Mouse (Mus musculus): ENCODE results near the gene Ddit4. TPM values are rescaled to one million over a fixed set of nuclear protein-coding genes. Genes with fewer than 3 reads are reported as not detected.

The Ddit4 gene
- polyA plus RNA-seq, 1 experiment = 48.3 TPM

DNA sequence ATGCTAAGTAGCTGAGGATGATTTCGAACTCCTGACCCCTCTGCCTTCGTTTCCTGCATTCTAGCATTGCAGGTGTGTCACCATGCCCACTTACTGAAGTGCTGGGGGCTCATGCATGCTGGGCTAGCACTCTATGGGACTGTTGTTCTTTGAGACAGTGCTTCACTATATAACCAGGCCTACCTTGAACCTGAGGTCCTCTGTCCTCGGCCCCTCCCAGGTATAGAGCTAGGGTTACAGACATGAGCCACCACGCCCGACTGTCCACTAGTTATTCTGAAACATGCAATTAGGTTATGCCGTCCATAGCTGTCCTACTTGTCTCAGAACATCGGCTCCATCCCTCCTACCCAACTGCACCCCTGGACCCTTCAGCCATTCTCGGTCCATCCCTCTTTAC, 20.2 kb upstream of the Ddit4 start:
- TF ChIP-seq CTCF (IDR thresholded peaks at IDR 0.05; ENCODE audit: borderline replicate concordance, insufficient read depth, low read depth, low read length) = no peak
- no peak for TF ChIP-seq POLR2A (IDR thresholded peaks at IDR 0.05; ENCODE audit: borderline replicate concordance, insufficient read depth, low read length)
- Histone ChIP-seq H3K27me3 (ENCODE audit: control insufficient read depth, insufficient read depth, low read length) (no peaks in the 10 kb centered on the region), H3K27ac (ENCODE audit: insufficient read depth, low read length) (no peak overlapping the region), H3K4me1 (ENCODE audit: control insufficient read depth, insufficient read depth, low read length) (peaks cover 32% of the 10 kb centered on the region), H3K4me3 (replicated peaks; ENCODE audit: insufficient read depth, low read depth, low read length) (no peak overlapping the region)
- 96% methylated on average over 8 of the region's 8 CpGs for WGBS
- DNase-seq = no peak

DNA sequence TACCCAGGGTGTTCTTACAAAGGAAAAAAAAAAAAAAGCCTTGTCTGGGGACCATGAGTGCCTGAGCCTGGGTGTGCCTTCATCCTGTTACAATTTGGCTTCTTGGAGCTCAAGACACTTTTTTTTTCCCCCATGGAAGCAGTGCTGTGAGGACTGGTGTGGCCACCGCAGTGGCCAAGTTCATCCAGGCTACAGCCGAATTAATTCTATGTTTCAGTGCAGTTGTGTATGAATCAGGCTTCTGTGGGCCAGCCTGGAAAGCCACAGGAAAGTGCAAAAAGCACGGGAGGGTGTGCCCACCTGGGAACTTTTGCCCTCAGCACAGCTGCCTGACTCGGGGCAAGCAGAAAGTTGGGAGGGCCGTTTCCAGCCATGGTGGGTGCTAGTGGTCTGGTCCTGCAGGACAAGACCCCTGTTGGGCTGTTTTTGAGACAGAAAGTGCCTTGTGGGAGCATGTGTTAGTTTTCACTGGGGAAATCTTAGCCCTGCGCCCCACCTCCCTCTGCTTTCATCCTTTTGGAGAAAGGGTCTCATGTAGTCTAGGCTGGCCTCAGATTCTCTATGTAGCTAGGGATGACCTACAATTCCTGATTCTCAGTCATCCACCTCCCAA, 18.9 kb upstream of the Ddit4 start:
- TF ChIP-seq CTCF (IDR thresholded peaks at IDR 0.05; ENCODE audit: borderline replicate concordance, insufficient read depth, low read depth, low read length) (no peak), POLR2A (IDR thresholded peaks at IDR 0.05; ENCODE audit: borderline replicate concordance, insufficient read depth, low read length) (no peak)

DNA sequence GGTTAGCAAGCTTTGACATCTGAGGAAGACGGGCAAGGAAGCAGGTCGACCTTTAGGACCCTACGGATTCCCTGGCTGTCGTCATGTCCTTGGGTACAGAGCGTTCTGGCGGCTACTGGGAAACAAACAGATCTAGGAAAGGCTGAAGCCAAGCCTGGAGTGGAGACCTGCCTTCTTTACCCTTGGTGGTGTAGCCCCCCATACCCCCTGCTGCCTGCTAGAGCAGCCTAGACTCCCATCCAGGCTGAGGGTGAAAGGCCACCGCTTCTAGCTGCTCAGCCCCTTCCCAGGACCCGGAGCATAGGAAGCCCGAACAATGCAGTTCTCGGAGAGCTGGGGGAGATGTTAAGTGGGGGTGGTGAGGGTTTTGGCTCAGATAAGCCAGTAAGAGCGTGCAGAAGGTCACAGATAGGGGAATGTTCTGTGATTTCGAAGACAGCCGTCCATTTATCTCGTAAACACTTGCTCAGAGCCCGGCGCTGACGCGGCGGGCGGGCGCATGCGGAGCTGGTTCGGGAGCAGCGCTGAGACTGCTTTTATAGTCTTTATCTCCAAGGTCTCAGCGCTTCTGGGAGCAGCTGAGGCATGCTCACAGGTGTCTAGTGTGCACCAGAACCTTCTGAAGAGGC, 18.3 kb upstream of the Ddit4 start:
- under 1% methylated on average over 25 of the region's 25 CpGs for WGBS
- peak; percentile 85 to 86 for DNase-seq
- TF ChIP-seq CTCF (IDR thresholded peaks at IDR 0.05; ENCODE audit: borderline replicate concordance, insufficient read depth, low read depth, low read length) (no peak), POLR2A (IDR thresholded peaks at IDR 0.05; ENCODE audit: borderline replicate concordance, insufficient read depth, low read length) (peak; percentile 88)
- H3K27ac ChIP-seq (ENCODE audit: insufficient read depth, low read length) = peak overlapping the region; percentile 100
- no peaks in the 10 kb centered on the region for H3K27me3 ChIP-seq (ENCODE audit: control insufficient read depth, insufficient read depth, low read length)
- peak overlapping the region; percentile 74 for H3K4me3 ChIP-seq (replicated peaks; ENCODE audit: insufficient read depth, low read depth, low read length)
- peaks cover 30% of the 10 kb centered on the region for H3K4me1 ChIP-seq (ENCODE audit: control insufficient read depth, insufficient read depth, low read length)

More for the DNA sequence above, 18.9 kb upstream of the Ddit4 start:
- Histone ChIP-seq H3K27ac (ENCODE audit: insufficient read depth, low read length) (peak overlapping the region; percentile 100), H3K27me3 (ENCODE audit: control insufficient read depth, insufficient read depth, low read length) (no peaks in the 10 kb centered on the region), H3K4me1 (ENCODE audit: control insufficient read depth, insufficient read depth, low read length) (peaks cover 32% of the 10 kb centered on the region), H3K4me3 (replicated peaks; ENCODE audit: insufficient read depth, low read depth, low read length) (peak overlapping the region; percentile 74)
- 22% methylated on average over 6 of the region's 6 CpGs for WGBS
- no peak for DNase-seq

DNA sequence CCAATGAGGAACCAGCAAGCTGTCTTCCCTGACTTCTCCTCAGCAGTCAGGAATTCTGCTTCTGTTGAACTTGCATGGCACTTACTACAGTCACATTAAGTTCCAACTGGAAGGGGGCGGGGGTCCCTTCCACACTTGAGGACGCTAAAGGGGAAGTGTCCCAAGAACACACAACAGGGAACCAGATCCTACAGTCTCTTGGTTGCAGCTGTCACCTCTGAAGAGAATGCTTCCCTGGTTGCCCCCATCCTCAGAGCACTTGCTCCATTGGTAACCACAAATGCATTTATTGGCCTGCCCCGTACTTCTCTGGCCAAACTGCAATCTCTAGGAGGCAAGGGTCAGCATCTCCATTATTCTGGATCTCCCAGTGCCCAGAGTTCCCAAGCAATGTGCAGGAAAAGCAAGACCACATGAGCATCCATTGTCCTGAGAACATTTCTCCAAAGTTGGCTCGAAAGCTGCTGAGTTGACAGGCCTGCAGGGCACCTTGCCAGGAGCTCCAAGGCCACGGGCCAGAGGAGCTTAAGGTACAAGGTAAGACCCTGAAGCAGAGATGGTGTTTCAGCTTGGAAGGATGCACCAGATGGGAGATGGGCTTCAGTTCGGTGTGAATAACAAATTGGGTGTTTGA, 15.8 kb upstream of the Ddit4 start:
- DNase-seq = peak; percentile 62 to 63
- H3K4me3 ChIP-seq (replicated peaks; ENCODE audit: insufficient read depth, low read depth, low read length) = no peak overlapping the region
- no peaks in the 10 kb centered on the region for H3K27me3 ChIP-seq (ENCODE audit: control insufficient read depth, insufficient read depth, low read length)
- no peak overlapping the region; the same call in 1 of the 2 replicates for H3K27ac ChIP-seq (ENCODE audit: insufficient read depth, low read length)
- 28% methylated on average over 6 of the region's 6 CpGs for WGBS
- peaks cover 17% of the 10 kb centered on the region for H3K4me1 ChIP-seq (ENCODE audit: control insufficient read depth, insufficient read depth, low read length)
- no peak for TF ChIP-seq POLR2A (IDR thresholded peaks at IDR 0.05; ENCODE audit: borderline replicate concordance, insufficient read depth, low read length)
- TF ChIP-seq CTCF (IDR thresholded peaks at IDR 0.05; ENCODE audit: borderline replicate concordance, insufficient read depth, low read depth, low read length) = no peak

DNA sequence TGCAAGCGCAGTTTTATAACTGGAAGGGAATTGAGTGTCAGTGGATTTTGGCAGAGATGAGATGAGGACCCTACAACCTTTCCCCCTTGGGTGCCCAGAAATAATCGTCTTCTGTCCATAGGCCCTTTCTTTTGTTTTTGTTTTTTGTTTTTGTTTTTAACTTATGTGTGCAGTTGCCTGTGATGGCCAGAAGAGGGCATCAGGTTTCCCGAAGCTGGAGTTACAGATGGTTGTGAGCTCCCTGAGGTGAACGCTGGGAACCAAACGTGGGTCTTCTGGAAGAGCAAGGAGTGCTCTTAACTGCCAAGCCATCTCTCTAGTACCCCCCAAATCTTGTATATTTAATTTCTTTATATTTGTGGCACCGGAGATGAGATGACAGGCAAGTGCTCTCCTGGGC, 15.1 kb upstream of the Ddit4 start:
- peaks cover 17% of the 10 kb centered on the region for H3K4me1 ChIP-seq (ENCODE audit: control insufficient read depth, insufficient read depth, low read length)
- no peak for TF ChIP-seq CTCF (IDR thresholded peaks at IDR 0.05; ENCODE audit: borderline replicate concordance, insufficient read depth, low read depth, low read length)
- no peak for TF ChIP-seq POLR2A (IDR thresholded peaks at IDR 0.05; ENCODE audit: borderline replicate concordance, insufficient read depth, low read length)
- no peak for DNase-seq
- 84% methylated on average over 6 of the region's 6 CpGs for WGBS
- H3K27ac ChIP-seq (ENCODE audit: insufficient read depth, low read length) = no peak overlapping the region
- no peak overlapping the region for H3K4me3 ChIP-seq (replicated peaks; ENCODE audit: insufficient read depth, low read depth, low read length)
- H3K27me3 ChIP-seq (ENCODE audit: control insufficient read depth, insufficient read depth, low read length) = no peaks in the 10 kb centered on the region

DNA sequence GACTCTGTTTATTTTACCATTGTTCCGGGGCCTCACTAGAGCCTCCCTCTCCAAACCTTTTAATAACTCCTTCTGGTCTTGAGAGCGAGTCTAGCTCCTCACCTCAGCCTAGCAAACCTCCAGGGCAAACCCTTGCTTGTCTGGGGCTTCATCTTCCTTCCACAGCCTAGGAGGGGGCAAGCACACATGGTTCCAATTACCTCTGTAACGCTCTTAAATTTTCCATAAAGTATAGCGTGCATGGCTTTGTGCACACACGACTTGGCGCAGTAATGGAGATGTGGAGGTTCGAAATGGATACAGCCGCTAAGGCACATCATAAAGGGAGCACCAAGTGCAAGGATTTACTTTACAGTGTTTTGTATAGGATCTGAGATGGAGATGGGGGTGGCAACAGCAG, 14.2 kb upstream of the Ddit4 start:
- Histone ChIP-seq H3K4me3 (replicated peaks; ENCODE audit: insufficient read depth, low read depth, low read length) (no peak overlapping the region), H3K27ac (ENCODE audit: insufficient read depth, low read length) (no peak overlapping the region), H3K27me3 (ENCODE audit: control insufficient read depth, insufficient read depth, low read length) (no peaks in the 10 kb centered on the region), H3K4me1 (ENCODE audit: control insufficient read depth, insufficient read depth, low read length) (peaks cover 14% of the 10 kb centered on the region)
- no peak for TF ChIP-seq CTCF (IDR thresholded peaks at IDR 0.05; ENCODE audit: borderline replicate concordance, insufficient read depth, low read depth, low read length)
- no peak for TF ChIP-seq POLR2A (IDR thresholded peaks at IDR 0.05; ENCODE audit: borderline replicate concordance, insufficient read depth, low read length)
- no peak for DNase-seq
- WGBS = 92% methylated on average over 8 of the region's 8 CpGs

DNA sequence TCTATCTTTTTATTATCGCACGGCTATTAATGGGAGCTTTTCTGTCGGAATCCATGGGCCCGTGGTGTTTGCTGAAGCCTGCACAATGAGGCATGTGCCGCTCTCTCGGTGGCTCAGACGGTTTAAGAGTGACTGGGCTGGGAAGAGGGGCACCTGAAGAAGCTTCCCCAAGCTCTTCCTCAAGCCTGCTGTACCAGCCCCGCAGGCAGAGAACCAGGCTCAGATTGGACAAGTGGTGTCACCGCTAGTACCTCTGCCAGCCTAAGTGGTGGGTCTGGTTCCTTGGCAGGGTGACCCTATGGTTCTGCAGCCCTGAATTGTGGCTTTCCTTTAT, 13.7 kb upstream of the Ddit4 start:
- Histone ChIP-seq H3K4me1 (ENCODE audit: control insufficient read depth, insufficient read depth, low read length) (peaks cover 10% of the 10 kb centered on the region), H3K27me3 (ENCODE audit: control insufficient read depth, insufficient read depth, low read length) (no peaks in the 10 kb centered on the region), H3K4me3 (replicated peaks; ENCODE audit: insufficient read depth, low read depth, low read length) (no peak overlapping the region), H3K27ac (ENCODE audit: insufficient read depth, low read length) (no peak overlapping the region)
- TF ChIP-seq POLR2A (IDR thresholded peaks at IDR 0.05; ENCODE audit: borderline replicate concordance, insufficient read depth, low read length) (no peak), CTCF (IDR thresholded peaks at IDR 0.05; ENCODE audit: borderline replicate concordance, insufficient read depth, low read depth, low read length) (no peak)
- WGBS = 48% methylated on average over 9 of the region's 9 CpGs
- DNase-seq = no peak
